Mouse (Mus musculus) kidney, postnatal 4 days (tissue): ENCODE results near the gene Adam1a.

Experiments
- DNase-seq, 2 experiments: peaks; one replicate each; pipeline ENCODE4 v3.0.0; 2021; ENCODE audit warnings: mixed read lengths in 2 of 2

Gene Adam1a

DNA sequence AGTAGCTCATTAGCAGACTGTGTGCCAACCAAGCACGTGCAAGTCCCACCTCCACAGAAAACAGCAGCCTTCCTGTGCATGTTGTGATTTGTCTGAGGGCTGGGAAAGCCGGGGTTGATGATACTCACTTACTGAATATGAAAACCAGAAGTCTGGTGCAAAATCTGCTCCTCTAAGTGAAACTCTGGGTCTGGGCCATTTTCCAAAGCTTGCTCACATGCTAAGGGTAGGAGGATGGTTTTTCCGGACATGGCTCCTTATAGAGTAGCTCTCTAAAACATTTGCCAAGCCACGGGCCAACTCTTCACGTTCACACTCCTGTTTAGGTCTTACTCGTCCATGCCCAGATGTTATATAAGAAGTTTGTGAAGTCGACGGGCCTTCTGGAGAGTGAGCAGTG is 52.0 kb downstream of the Adam1a start:
- DNase-seq = no peak

DNA sequence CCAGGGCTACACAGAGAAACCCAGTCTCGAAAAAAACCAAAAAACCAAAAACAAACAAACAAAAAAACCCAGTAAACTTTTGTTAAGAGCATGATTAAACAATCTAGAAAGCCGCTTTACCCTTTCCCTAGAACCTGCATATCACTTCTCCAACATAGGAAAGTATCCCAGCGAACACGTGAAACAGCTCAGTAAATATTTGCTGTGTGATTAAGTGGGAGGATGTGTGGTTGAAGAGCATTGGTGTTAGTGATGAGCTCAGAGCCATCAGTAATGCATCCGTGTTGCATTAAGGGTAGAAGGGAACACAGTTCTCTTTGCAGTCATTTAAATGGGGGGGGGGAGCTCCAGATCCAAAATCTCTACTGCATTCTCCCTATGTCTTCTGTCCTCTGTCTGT is 60.5 kb downstream of the Adam1a start:
- DNase-seq = no peak

DNA sequence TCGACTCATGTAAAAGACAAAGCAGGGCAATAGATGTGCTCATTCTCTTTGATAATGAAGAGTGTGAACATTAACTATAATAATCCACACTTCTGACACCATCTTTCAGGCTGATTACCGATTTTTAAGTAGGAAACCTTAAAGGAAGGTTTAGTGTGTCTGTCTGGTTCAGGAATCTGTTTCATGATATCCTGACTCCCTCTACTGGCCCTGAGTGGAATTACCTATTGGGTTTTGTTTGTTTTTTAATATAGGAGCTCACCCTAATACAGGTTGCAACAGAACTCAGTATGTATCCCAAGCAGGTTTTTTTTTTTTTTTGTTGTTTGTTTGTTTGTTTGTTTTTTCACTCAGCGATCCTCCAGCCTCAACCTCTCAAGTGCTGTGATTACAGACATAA is 67.6 kb downstream of the Adam1a start:
- DNase-seq = no peak

DNA sequence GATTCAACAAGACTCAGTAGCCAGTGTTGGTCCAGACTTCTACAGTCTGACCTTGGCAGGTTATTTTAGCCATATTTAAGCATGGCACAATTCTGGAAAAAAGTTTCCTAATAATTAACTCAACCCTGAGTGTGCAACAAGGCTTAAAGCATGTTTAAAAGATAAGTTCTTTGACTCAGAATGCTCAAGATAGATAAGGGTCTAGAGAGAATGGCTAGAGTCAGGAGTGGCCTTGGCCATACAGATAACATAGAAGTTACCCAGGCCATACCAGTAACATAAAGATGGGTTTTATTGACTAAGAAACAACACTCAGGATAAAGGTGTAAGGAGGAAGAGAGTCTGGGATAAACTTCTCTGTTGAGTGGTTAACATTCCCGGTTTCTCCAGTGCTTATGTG is 69.2 kb downstream of the Adam1a start:
- no peak for DNase-seq

DNA sequence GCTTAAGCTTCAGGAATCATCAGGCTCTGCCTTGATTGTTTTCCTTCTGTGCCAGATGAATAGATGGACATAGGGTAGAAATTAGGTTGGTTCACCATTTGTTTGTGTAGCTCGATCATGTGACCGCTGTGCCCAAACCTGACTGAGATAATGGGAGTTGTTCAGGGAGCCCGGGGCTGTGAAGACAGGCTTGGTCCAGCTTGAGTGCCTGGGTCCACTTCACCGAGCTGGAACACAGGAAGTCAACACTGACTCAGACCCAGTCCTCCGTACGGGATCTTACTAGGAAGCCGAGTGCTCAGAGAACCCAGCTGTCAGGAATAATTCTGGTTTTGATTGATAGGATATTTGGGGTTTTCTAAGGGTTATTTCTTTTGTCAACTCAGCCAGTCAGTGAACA is 70.7 kb downstream of the Adam1a start:
- DNase-seq = peak in 1 of 2 experiments; percentile 20

DNA sequence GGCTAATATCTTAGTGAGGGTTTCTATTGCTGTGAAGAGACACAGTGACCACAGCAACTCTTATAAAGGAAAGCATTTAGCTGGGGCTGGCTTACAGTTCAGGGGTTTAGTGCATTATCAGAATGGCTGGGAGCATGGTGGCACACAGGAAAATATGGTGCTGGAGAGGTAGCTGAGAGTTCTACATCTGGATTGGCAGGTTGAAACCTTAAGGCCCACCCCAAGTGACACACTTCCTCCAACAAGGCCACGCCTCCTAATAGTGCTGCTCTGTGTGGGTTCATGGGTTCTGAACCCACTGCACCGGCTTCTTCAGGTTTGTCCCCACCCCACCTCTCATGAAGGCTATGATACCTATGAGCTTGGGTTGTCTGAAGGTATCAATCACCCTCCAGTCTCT is 72.9 kb downstream of the Adam1a start:
- DNase-seq = no peak

DNA sequence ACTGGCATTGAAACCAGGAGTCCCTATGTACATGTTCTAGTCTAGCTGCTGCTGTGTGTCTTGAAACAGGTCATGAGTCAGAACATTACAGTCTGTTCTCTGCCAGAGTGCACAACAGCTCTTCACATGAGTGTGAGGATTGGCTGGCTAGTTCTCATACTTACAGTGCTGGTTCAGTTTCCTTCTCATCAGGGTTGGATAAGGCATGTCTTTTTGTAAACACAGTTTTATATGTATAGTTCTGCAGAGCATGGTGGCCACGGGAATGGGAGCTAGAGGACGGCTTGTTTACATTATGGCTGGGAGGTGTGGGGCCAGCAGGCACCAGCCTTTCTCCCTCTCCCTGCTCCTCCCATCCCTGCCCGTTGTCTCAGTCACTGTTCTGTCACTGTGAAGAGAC is 75.7 kb downstream of the Adam1a start:
- no peak for DNase-seq
